Mouse (Mus musculus): Measurements from ENCODE around the gene Apaf1. TPM values are rescaled to one million over a fixed set of nuclear protein-coding genes. Genes with fewer than 3 reads are reported as not detected.

Gene Apaf1
- polyA plus RNA-seq, 1 experiment from 2014 or later = 18.5 TPM

Other genes starting within 250 kb of the Apaf1 start
- 12.2 and 12.3 TPM in 2 replicates for gene Ikbip, start 170 bp upstream of the Apaf1 start, polyA plus RNA-seq (2015; fragmentation: Nextera tagmentation; extraction: Ambion mirVana)
- 416 and 468 TPM in 2 replicates for gene Slc25a3, start 41.3 kb upstream of the Apaf1 start, polyA plus RNA-seq (2015; fragmentation: Nextera tagmentation; extraction: Ambion mirVana)
- 234 and 263 TPM in 2 replicates for gene Tmpo, start 98.5 kb upstream of the Apaf1 start, polyA plus RNA-seq (2015; fragmentation: Nextera tagmentation; extraction: Ambion mirVana)